Mouse (Mus musculus) lung, postnatal 0 days (tissue): Measurements from ENCODE around the gene Dph1.

Source experiments
- CTCF ChIP-seq: IDR thresholded peaks from 2 replicates; pipeline ENCODE4 v1.5.1; 2016; ENCODE audit warnings: antibody characterized with exemption, mild to moderate bottlenecking
- EP300 ChIP-seq: IDR thresholded peaks from 2 replicates; pipeline ENCODE4 v1.6.1; 2016; ENCODE audit warnings: antibody characterized with exemption, mild to moderate bottlenecking, control low read depth

- TF ChIP-seq CTCF (no peak), EP300 (no peak)
These were observed 56.5 kb downstream of the Dph1 start for GRCm38 (mm10) chr11:75134485-75135068.
